Mouse (Mus musculus) ovary, postnatal 36 days (tissue): ENCODE results near the gene Tmem242.

Source experiments
- DNase-seq: peaks from one replicate; pipeline ENCODE4 v3.0.0; 2022; ENCODE audit warnings: low spot score, mixed read lengths

Tmem242 gene

GRCm38 (mm10) chr17:5416518-5416917, 23.5 kb downstream of the Tmem242 start:
- no peak for DNase-seq

DNA sequence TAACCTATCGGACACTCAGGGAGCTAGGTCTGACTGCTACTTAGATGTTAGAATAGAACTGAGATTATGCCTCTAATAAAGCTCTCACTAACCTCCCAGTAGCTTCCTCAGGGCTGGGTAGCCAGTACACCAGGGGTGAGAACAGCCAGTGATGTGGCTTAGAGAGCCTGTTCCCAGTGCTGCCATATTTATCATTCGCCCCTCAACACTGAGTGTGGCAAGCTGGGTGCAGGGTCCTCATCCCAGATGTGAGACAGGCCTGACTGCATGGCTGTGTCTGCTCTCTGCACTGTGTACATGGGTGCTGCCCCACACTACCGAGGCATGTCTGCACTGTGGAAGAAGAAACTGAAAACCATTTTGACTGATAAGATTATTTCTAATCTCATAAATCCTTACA, 26.0 kb downstream of the Tmem242 start:
- DNase-seq: no peak

DNA sequence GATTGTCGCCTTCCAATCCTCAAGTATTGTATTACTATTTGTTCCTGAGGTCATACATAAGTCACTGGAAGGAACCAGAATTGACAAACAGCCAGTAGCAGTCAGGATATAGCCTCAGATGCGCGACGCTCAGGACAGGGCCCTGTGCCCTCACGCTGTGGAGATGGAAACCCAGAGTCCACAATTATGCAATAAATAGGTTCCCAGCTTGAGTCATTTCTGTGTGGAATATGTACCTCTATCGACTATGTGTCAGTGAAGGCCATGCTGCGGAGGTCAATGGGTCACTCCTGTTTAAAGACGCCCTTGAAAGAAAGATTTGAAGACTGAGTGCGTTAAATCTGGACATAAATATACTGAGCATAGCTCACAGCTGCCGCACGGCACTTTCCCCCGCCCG, 26.7 kb downstream of the Tmem242 start:
- DNase-seq: no peak

- no peak for DNase-seq
Measured at GRCm38 (mm10) chr17:5412740-5413139, 27.3 kb downstream of the Tmem242 start.

DNA sequence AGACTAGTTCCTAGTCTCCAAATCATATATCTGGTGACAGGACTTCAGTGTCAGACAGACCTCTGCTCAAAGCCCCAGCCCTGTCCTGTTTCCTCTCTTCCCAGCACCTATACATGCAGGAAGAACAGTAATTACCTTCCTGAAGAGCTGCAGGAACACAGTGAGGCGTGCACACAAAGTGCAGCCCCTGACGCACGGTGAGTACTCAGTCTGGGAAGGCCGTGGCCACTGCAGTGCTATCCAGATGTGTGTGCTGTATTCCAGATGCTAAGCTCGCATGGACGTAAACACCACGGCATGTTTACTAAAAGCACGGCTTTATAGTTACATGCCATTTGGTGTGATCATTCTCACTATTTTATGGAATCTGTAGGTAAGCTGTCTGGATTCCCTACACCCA, 27.8 kb downstream of the Tmem242 start:
- DNase-seq: no peak

GRCm38 (mm10) chr17:5411205-5411604, 28.9 kb downstream of the Tmem242 start:
- no peak for DNase-seq

DNA sequence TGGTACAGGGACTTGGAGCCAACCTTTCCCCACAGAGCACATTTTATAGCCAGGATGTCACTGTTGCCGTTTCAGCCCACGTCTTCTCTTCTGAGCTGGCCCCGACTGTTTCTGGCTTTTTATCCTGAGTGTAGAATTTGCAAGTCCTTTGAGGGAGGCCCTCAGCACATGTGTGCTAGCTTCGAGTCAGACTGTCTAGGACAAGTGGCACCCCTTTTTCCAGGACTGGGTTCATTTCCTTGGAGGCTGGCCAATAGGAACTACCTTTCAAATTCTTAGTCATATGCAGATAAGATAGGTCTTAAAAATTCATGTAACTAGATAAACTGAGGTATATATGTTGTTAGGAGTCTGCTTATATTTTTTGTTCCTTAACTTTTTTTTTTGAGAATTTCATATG, 29.7 kb downstream of the Tmem242 start:
- DNase-seq: no peak

DNA sequence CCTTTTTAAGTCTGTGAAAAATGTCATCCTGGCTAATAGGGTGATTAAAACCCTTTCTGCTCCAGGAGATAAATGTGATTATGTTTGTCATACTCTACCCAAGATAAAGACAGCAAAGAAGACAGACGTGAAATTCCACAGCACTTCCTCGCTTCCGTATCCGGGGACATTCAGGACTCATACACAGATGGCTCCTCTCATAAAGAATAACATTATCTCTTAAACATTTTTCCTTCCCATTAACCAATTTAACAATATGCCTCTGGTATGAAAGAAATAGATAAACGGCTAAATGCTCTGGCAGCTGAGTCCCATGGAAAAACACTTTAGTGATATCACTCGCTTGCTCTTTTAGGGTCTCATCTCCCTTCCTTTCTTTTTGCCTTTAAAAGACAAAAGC, 33.0 kb downstream of the Tmem242 start:
- no peak for DNase-seq

DNA sequence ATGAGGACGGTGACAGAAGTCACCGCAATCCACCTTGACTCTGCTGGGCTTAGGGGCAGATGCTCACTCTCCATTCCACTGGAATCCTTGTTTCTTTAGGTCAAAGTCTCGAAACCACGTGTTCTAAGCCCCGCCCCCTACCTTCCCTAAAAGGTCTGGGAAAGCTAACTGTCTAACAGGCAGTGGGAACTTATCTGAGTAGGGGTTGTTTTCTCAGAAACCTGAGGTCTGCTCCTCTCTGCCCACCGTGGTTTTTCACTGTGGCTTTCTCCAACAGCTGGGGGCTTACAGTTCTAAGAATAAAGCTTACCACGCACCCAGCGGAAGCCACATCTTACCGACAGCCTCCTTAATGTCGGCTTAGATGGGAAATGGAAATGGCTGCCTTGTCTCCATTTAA, 33.5 kb downstream of the Tmem242 start:
- no peak for DNase-seq

DNA sequence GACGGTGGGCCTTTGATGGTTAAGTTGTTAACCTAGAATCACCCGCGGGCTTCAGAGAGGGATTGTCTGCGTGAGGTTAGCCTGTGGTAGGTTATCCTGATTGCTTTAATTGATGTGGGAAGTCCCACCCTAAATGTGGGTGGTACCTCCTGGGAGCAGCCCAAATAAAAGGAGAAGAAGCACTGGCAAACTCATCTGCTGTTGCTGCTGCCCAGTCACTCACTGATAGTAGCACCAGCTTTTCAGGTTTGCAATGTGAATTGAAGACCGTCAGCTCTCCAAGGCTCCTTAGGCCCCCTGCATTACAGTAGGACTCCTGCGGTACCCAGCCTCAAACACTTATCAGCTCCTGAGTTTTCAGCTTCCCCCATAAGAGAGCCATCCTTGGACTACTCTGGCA, 36.2 kb downstream of the Tmem242 start:
- no peak for DNase-seq

DNA sequence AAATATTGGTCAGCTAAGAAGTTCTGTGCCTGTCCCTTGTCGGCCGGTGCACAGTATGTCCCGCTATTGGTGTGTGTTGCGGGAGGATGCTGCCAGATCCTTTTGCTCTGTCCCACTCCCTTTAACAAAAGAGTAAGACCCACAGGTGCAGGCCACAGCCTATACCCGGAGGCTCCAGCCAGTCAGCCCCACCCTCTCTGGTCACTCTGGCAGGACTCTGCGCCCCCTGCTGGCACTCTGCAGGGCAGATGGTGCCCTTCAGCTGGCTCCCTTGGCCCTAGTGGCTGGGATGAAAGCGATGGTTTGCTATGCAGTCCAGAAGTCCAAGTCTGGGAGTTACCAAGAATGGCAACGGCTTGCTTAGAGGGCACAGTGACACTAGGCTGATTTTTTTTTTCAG, 37.4 kb downstream of the Tmem242 start:
- DNase-seq: peak; percentile 86

DNA sequence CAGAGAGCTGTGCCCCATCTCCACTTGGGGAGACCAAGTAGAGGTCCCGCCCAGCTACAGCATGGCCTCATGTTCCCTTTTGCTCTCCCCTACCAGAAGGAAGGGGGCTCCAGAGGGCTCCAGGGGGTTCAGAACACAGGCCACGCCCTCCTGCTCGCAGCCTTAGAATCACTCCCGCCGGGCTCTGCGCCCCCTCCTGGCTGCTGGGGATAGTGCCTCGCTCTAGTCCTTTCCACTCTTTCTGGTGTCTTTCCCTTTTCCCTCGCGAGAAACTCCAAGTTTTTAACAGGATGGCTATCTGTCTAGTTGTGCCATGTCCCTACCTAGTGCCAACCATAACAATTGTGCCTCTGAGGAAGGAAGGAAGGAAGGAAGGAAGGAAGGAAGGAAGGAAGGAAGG, 38.0 kb downstream of the Tmem242 start:
- peak; percentile 70 for DNase-seq

DNA sequence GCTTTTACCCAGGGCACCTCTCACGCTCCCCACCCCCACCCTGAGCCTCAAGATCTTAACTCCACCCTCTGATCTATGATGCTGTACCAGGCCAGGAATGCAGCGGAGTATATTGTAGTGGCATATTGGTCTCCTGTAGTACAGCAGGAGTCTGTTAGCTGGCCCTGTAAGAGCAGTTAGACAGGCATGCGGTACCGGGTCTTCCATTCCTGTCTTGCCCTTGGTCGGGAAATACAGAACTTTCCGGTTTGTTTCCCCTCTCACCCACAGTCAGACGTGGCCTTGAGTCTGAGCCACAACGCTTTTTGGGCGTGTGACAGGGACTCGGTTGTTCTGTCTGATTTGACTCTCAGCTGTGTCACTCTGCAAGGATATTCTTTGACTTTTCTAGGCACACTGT, 38.8 kb downstream of the Tmem242 start:
- no peak for DNase-seq

- DNase-seq: no peak
Measured at GRCm38 (mm10) chr17:5400435-5401090, 39.5 kb downstream of the Tmem242 start.

GRCm38 (mm10) chr17:5397148-5398007, 42.7 kb downstream of the Tmem242 start:
- peak; percentile 84 for DNase-seq

DNA sequence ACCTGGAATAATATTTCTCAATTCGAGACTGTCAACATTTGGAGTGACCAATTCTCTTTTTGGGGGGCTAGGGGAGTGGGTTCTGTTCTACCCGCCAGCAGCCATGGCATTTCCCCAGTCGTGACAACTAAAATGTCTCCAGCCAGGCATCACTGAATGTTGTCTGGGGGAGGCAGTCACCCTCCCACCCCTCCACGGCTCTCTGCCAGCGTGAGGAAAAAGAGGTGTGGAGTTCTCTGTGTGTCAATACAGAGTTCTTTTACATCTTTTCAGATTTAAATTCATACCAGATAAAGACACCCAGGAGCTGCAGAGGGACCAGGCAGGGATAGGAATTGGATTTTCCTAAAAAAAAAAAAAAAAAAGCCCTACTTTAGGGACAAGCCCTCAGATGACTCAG, 43.8 kb downstream of the Tmem242 start:
- no peak for DNase-seq

- no peak for DNase-seq
Measured at GRCm38 (mm10) chr17:5395454-5396205, 44.4 kb downstream of the Tmem242 start.

- DNase-seq: no peak
Measured at GRCm38 (mm10) chr17:5390682-5391081, 49.4 kb downstream of the Tmem242 start.

GRCm38 (mm10) chr17:5388351-5388750, 51.7 kb downstream of the Tmem242 start:
- no peak for DNase-seq

GRCm38 (mm10) chr17:5386885-5387545, 53.0 kb downstream of the Tmem242 start:
- no peak for DNase-seq

- DNase-seq: no peak
Measured at GRCm38 (mm10) chr17:5385694-5386093, 54.4 kb downstream of the Tmem242 start.

DNA sequence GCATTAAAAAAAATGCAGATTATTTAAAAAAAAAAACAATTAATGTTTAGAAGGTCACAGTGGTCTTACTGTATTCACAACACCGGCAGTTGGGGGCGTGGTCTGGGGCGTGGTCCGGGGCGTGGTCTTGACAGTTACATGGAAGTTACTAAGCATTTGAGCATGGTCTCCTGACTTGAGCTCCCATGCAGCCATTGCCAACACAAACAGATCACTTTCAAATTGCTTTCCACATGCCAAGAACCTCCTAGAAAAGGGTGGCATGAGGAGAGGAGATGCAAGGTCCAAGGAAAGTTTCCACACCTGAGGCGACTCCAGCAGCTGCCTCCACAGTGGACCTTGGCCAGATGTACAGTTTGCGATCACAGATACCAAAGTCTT, 62.1 kb downstream of the Tmem242 start:
- peak; percentile 64 for DNase-seq
